Mouse (Mus musculus) heart, postnatal 0 days (tissue): ENCODE data around the gene Gm4922.

ENCODE experiments used
- CTCF ChIP-seq: IDR thresholded peaks from 2 replicates; pipeline ENCODE4 v1.5.1; 2016; ENCODE audit warnings: antibody characterized with exemption, control low read depth, low read depth
- EP300 ChIP-seq: IDR thresholded peaks from 2 replicates; pipeline ENCODE4 v1.6.1; 2016; ENCODE audit warnings: antibody characterized with exemption, low read depth

DNA sequence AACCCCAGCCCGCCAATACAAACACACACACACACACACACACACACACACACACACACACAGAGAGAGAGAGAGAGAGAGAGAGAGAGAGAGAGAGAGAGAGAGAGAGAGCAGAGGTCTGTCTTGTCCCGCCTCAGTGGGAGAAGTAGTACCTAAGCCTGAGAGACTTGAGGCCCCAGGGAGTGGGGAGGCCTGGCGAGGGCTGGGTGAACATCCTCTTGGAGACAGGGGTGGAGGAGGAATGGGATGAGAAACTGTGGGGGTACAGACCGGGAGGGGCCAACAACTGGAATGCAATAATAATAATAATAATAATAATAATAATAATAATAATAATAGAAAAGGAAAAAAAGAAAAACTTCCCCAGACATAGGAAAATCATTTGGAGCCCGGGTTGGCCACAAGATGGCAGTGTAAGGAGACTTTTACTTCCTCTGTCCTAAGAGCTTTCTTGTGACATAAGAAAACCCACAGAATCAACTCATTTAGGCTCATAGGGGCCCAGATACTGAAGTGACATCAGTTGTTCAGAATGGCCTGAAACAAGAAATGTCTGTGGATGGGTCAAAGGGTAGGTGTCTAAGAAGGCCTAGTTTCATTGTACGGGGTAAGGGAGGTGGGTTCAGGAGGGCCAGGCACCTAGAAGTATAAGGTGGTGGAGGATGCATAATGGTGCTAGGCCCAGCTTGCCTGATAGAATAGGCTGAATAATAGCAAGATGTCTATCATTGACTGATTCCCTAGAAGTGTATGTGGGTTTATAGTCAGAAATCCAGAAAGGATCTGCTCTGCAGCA, 49.3 kb upstream of the Gm4922 start:
- no peak for TF ChIP-seq EP300
- TF ChIP-seq CTCF: peak; percentile 54
